28 mouse cellular contexts compared by ENCODE assay signal in the genomic region with DNA sequence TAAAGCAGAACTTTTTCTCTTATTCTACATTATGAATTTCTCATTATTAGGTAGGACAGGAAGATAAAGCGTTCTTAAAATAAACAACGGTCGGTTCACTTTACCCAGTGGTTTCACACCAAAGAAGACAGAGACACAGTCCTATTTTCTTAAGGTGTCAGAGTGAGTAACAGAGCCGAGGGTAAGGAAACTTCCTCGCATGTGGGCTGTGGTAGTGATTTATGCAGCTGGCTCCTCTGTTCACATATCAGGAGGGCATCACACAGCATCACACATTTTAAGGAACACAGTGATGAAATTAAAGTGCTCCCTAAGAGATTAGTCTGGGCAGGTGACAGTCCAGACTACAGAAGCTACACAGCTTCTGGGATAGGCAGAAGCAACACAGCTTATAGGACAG.
"Had no signal": no experiment of that assay in that cellular context is flagged by ENCODE, and none has a peak within 500 bp of the region (broad histone marks: within the 10 kb centered on the region; RNA-seq: fewer than 3 reads in every experiment).

No protein-coding gene starts in this region.

- H3K9me3 ChIP-seq: embryonic facial prominence, embryonic 10.5 days; embryonic facial prominence, embryonic 12.5 days; embryonic facial prominence, embryonic 13.5 days; embryonic facial prominence, embryonic 15.5 days; forebrain, embryonic 10.5 days; forebrain, embryonic 12.5 days; forebrain, embryonic 13.5 days; forebrain, embryonic 15.5 days; heart, embryonic 10.5 days had no signal

- H3K4me3 ChIP-seq: embryonic facial prominence, embryonic 10.5 days; embryonic facial prominence, embryonic 12.5 days; embryonic facial prominence, embryonic 13.5 days; embryonic facial prominence, embryonic 15.5 days; erythroblast, embryonic 14.5 days; forebrain, embryonic 10.5 days; forebrain, embryonic 12.5 days; forebrain, embryonic 13.5 days; forebrain, embryonic 15.5 days; heart, adult 2 months; heart, embryonic 10.5 days had no signal

- H3K36me3 ChIP-seq: embryonic facial prominence, embryonic 10.5 days; embryonic facial prominence, embryonic 12.5 days; embryonic facial prominence, embryonic 13.5 days; embryonic facial prominence, embryonic 15.5 days; forebrain, embryonic 10.5 days; forebrain, embryonic 12.5 days; forebrain, embryonic 15.5 days; heart, embryonic 10.5 days had no signal

- H3K4me2 ChIP-seq: embryonic facial prominence, embryonic 12.5 days; embryonic facial prominence, embryonic 13.5 days; embryonic facial prominence, embryonic 15.5 days; forebrain, embryonic 12.5 days; forebrain, embryonic 13.5 days; forebrain, embryonic 15.5 days; heart, embryonic 11.5 days had no signal

- ATAC-seq: forebrain, embryonic 13.5 days; forebrain, embryonic 14.5 days; forebrain, embryonic 15.5 days; forebrain, embryonic 16.5 days; forebrain, postnatal 0 days had no signal

- DNase-seq: cerebellum, adult 2 months; cerebellum, adult 8-10 months; cerebellum, adult 9-10 months; cerebellum, adult 9-11 months; cerebellum, postnatal 10 days; cerebellum, postnatal 14 days; cerebellum, postnatal 25 days; cerebellum, postnatal 36 days; embryo, embryonic 11 days; forebrain, postnatal 0 days; gastrocnemius, postnatal 10 days; gastrocnemius, postnatal 14 days; gastrocnemius, postnatal 25 days; heart, adult 18-20 months; heart, adult 2 months had no signal

- H3K4me1 ChIP-seq: embryonic facial prominence, embryonic 10.5 days; embryonic facial prominence, embryonic 12.5 days; embryonic facial prominence, embryonic 13.5 days; embryonic facial prominence, embryonic 15.5 days; forebrain, embryonic 12.5 days; forebrain, embryonic 13.5 days; forebrain, embryonic 15.5 days; heart, embryonic 10.5 days had no signal

- H3K27me3 ChIP-seq: embryonic facial prominence, embryonic 12.5 days; embryonic facial prominence, embryonic 13.5 days; embryonic facial prominence, embryonic 15.5 days; forebrain, embryonic 12.5 days; forebrain, embryonic 13.5 days; forebrain, embryonic 15.5 days had no signal

- H3K9ac ChIP-seq: embryonic facial prominence, embryonic 12.5 days; embryonic facial prominence, embryonic 13.5 days; embryonic facial prominence, embryonic 15.5 days; forebrain, embryonic 12.5 days; forebrain, embryonic 13.5 days; forebrain, embryonic 15.5 days; forebrain, postnatal 0 days had no signal

- H3K27ac ChIP-seq: embryonic facial prominence, embryonic 10.5 days; embryonic facial prominence, embryonic 12.5 days; embryonic facial prominence, embryonic 13.5 days; embryonic facial prominence, embryonic 15.5 days; forebrain, embryonic 10.5 days; forebrain, embryonic 12.5 days; forebrain, embryonic 13.5 days; forebrain, embryonic 15.5 days; heart, adult 2 months; heart, embryonic 10.5 days had no signal
